Mouse (Mus musculus) midbrain, embryonic 13.5 days (tissue): ENCODE results near the gene Fam53b. TPM values are rescaled to one million over a fixed set of nuclear protein-coding genes. Genes with fewer than 3 reads are reported as not detected.

Source experiments
- ATAC-seq: fragments of 200-750 bp; cut with Nextera tagmentation; 2 replicates; pipeline ENCODE4 v1.8.0; 2017; ENCODE audit warnings: mild to moderate bottlenecking, moderate TSS enrichment, moderate library complexity
- H3K27ac ChIP-seq: fragments of 300-500 bp; sonication (generic); 2 replicates; pipeline ENCODE4 v1.5.1; 2015; ENCODE audit warnings: inconsistent platforms, mild to moderate bottlenecking, moderate library complexity
- H3K27me3 ChIP-seq: fragments of 300-500 bp; sonication (generic); 2 replicates; pipeline ENCODE4 v1.6.1; 2015; ENCODE audit warnings: mild to moderate bottlenecking, inconsistent platforms
- H3K36me3 ChIP-seq: fragments of 300-500 bp; sonication (generic); 2 replicates; pipeline ENCODE4 v1.6.1; 2015; ENCODE audit warnings: mild to moderate bottlenecking, inconsistent platforms
- H3K4me1 ChIP-seq: fragments of 300-500 bp; sonication (generic); replicated peaks from 2 replicates; pipeline ENCODE4 v1.6.1; 2015; ENCODE audit warnings: inconsistent platforms
- H3K4me2 ChIP-seq: fragments of 300-500 bp; sonication (generic); replicated peaks from 2 replicates; pipeline ENCODE4 v1.6.1; 2015; ENCODE audit warnings: moderate library complexity, mild to moderate bottlenecking, inconsistent platforms
- H3K4me3 ChIP-seq: fragments of 300-500 bp; sonication (generic); replicated peaks from 2 replicates; pipeline ENCODE4 v1.5.1; 2015; ENCODE audit warnings: mild to moderate bottlenecking, inconsistent platforms
- H3K9ac ChIP-seq: fragments of 300-500 bp; sonication (generic); replicated peaks from 2 replicates; pipeline ENCODE4 v1.6.1; 2015; ENCODE audit warnings: mild to moderate bottlenecking, inconsistent platforms
- H3K9me3 ChIP-seq: fragments of 300-500 bp; sonication (generic); 2 replicates; pipeline ENCODE4 v1.6.1; 2016; ENCODE audit warnings: mild to moderate bottlenecking, inconsistent platforms
- WGBS: fragments of 180-500 bp; shearing (Covaris S2); methylation state at CpG from one replicate; pipeline ENCODE4 v1.1.7; 2015; 5-methylcytosine and 5-hydroxymethylcytosine counted together
- polyA plus RNA-seq: library from polyadenylated mRNA; unstranded; fragments of >200 nt; fragmentation: Nextera tagmentation; extraction: Ambion mirVana; gene quantifications from 2 replicates; pipeline ENCODE4 v1.2.1, GENCODE M21; 2015

Gene Fam53b
- polyA plus RNA-seq, 1 experiment from 2014 or later, result 23.4 TPM

DNA sequence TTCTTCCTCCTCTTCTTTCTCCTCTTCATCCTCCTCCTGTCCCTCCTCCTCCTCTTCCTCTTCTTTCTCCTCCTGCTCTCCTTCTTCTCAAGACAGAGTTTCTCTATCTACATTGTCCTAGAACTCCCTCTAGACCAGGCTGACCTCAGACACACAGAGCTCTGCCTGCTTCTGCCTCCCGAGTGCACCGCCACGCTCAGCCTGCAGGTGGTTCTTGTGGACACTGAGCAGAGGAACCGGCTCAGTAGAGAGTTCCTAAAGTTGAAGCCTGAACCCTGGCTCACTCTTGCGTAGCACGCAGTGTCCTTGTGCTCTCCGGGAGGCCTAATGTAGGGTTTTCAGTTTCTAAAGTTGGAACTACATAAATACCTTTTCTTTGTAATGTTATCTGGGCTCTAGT is 108.6 kb downstream of the Fam53b start:
- Histone ChIP-seq H3K4me3 (no peak overlapping the region), H3K9me3 (no peaks in the 10 kb centered on the region), H3K27ac (no peak overlapping the region), H3K27me3 (no peaks in the 10 kb centered on the region), H3K4me1 (no peaks in the 10 kb centered on the region), H3K9ac (no peak overlapping the region), H3K4me2 (no peak overlapping the region), H3K36me3 (no peaks in the 10 kb centered on the region)
- ATAC-seq, result no peak
- 88% methylated on average over 7 of the region's 7 CpGs for WGBS

DNA sequence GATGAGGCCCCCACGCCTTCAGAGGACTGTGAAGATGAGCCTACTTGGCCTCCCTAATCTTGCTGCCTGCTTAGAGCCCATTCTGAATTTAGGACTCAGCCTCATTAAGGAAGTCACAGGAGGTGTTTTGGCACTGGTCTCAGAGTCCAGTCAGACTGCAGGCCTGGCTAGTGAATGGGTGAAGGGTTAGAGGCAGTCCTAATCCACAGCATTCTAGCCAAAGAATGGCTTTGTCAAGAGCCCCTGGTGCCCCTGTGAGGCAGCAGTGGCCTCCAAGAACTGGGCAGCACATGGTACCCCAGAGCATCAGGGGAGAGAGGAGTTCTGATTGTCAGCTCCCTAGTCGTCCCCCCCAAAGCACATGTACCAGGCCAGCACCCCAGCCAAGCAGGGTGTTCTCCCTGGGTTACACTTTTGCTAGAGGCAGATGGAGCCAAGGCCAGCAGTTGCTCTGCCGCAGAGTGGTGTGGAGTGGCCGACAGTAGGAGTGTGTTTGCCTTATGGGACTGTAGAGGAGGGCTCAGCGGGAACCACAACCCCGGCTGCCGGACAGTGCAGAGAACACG is 109.3 kb downstream of the Fam53b start:
- no peak overlapping the region for H3K27ac ChIP-seq
- H3K9ac ChIP-seq, result no peak overlapping the region
- no peak overlapping the region for H3K4me2 ChIP-seq
- no peak overlapping the region for H3K4me3 ChIP-seq
- 93% methylated on average over 8 of the region's 8 CpGs for WGBS
- no peak for ATAC-seq
- no peaks in the 10 kb centered on the region for H3K9me3 ChIP-seq
- no peaks in the 10 kb centered on the region for H3K36me3 ChIP-seq
- no peaks in the 10 kb centered on the region for H3K4me1 ChIP-seq
- no peaks in the 10 kb centered on the region for H3K27me3 ChIP-seq

DNA sequence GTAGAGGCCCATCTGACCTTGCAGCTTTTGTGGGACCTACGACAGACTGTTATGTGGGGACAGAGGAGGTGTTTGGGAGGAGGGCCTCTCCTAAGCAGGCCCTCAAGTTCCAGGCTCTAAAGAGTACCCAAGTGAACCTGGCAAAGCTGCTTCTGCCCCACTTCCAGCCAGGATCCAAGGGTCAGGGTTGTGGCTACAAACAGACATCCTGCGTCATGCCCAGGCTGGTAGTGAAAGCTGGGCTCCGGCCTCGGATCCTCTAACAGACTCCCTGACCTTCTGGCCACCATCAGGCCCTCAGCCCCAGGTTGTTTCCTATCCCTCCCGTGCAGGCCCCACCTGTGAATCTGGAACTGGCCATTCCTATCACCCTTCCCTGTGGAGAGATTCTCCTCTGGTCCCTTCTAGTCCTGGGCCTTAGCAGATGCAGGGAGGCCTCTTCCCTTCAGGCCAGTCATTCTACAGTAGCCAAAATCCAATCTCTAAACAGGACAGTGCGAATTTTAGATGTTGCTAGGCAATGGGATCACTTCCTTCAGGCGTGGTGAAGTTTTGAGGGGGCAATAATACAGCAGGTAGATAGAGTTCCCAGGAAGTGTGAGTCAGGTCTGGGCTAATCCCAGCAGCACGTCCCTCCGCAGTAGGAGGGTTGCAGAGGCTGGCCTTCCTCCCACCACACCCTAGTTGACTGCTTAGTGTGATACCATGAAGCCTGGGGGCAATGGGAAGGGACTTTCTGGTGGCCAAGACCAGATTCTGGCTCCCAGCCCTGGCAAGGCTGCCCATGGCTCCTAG is 110.0 kb downstream of the Fam53b start:
- no peak overlapping the region for H3K4me3 ChIP-seq
- H3K9me3 ChIP-seq, result no peaks in the 10 kb centered on the region
- H3K4me1 ChIP-seq, result no peaks in the 10 kb centered on the region
- no peak overlapping the region for H3K27ac ChIP-seq
- 87% methylated on average over 9 of the region's 9 CpGs for WGBS
- H3K27me3 ChIP-seq, result no peaks in the 10 kb centered on the region
- no peak for ATAC-seq
- H3K9ac ChIP-seq, result no peak overlapping the region
- no peak overlapping the region for H3K4me2 ChIP-seq
- H3K36me3 ChIP-seq, result no peaks in the 10 kb centered on the region

DNA sequence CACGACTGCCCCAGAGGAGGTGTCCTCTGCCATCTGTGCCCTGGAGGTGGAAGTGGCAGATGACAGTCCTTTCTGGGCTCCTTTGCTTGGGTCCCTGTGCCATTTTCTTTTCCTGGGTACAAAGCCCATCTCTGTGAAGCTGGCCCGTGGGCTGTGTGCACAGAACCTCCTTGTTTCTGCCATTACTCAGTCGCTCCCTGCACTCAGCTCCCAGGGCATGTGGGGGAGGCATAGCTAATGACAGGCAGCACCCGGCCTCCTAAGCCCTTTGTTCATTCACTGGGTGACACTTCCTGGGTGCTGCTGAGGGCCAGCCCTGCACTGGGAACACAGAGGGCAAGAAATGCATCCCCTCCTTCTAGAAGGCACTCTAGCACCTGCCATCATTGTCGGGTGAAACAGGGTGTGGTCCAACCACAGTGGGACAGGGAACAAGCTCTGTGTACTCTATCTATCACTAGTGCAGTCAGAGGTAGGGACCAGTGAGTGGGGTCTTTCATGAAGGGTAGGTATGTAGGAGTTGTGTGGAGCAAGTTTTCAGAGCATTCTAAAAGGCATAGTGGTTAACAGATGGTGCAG is 111.1 kb downstream of the Fam53b start:
- Histone ChIP-seq H3K9me3 (no peaks in the 10 kb centered on the region), H3K27ac (no peak overlapping the region), H3K4me2 (no peak overlapping the region), H3K9ac (no peak overlapping the region), H3K4me3 (no peak overlapping the region), H3K27me3 (no peaks in the 10 kb centered on the region), H3K4me1 (no peaks in the 10 kb centered on the region), H3K36me3 (no peaks in the 10 kb centered on the region)
- 82% methylated on average over 5 of the region's 5 CpGs for WGBS
- ATAC-seq, result no peak

DNA sequence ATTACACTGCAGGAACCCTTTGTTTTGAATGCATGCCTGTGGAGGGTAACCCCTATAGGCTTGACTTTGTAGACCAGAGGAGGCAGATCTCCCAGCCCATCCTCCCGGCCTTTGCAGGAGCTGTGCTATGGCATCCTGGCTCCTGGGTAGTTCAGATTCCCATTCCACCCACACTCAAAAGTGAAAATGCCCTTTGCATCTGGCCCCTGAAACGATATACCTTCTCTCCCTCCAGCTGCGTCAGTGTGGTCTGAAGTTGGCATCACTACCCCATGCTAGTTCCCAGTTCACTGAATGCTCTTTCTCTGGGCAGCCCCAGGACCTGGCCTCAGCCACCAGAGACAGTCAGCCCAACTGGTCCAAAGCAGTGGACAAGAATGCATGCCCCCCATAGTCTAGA is 111.7 kb downstream of the Fam53b start:
- ATAC-seq, result no peak
- no peak overlapping the region for H3K4me2 ChIP-seq
- 81% methylated on average over 3 of the region's 3 CpGs for WGBS
- no peak overlapping the region for H3K4me3 ChIP-seq
- H3K9me3 ChIP-seq, result no peaks in the 10 kb centered on the region
- no peak overlapping the region for H3K27ac ChIP-seq
- no peaks in the 10 kb centered on the region for H3K36me3 ChIP-seq
- H3K27me3 ChIP-seq, result no peaks in the 10 kb centered on the region
- H3K4me1 ChIP-seq, result no peaks in the 10 kb centered on the region
- H3K9ac ChIP-seq, result no peak overlapping the region

DNA sequence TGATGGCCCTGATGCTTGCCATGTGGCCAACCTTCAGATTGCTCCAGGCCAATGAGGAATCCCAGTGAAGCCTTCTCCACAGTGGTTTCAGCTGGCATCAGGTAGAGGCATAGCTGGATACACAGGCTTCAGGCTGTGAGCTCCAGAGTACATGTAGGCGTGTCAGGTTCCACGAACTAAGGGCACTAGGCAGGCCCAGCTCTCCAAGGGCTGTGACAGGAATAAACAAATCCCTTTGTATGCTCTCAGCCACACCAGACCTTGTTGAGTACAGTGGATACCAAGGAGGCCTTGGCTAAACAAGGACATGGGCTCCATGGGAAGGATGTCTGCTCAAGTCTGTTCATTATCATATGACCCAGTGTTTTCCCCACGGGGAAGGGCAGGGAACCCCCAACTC is 112.3 kb downstream of the Fam53b start:
- ATAC-seq, result no peak
- no peaks in the 10 kb centered on the region for H3K9me3 ChIP-seq
- WGBS, result 88% methylated on average over 3 of the region's 3 CpGs
- no peaks in the 10 kb centered on the region for H3K4me1 ChIP-seq
- H3K4me2 ChIP-seq, result no peak overlapping the region
- no peak overlapping the region for H3K4me3 ChIP-seq
- no peaks in the 10 kb centered on the region for H3K27me3 ChIP-seq
- no peak overlapping the region for H3K27ac ChIP-seq
- no peak overlapping the region for H3K9ac ChIP-seq
- no peaks in the 10 kb centered on the region for H3K36me3 ChIP-seq

DNA sequence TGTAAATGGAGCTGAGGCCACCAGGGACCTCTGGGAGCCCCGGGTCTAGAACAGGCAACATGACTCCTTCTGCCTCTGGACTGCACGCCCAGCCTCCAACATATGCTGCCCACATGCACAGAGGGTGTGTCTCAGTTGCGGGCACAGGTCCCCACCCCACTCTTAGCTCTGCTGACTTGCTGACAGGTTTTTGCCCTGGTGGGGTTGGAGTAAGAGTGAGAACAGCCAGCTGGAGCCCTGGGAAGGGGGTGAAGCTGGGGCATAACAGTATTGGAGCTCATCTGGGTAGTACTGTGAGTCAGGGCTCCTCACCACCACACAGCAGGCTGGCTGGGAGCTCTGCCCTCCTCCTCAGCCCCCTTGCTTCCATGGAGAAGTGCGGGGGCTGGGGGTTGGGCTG is 113.6 kb downstream of the Fam53b start:
- no peak overlapping the region for H3K4me2 ChIP-seq
- no peaks in the 10 kb centered on the region for H3K36me3 ChIP-seq
- no peak overlapping the region for H3K27ac ChIP-seq
- H3K4me1 ChIP-seq, result no peaks in the 10 kb centered on the region
- H3K27me3 ChIP-seq, result no peaks in the 10 kb centered on the region
- H3K9ac ChIP-seq, result no peak overlapping the region
- H3K4me3 ChIP-seq, result no peak overlapping the region
- ATAC-seq, result no peak
- 89% methylated on average over 4 of the region's 4 CpGs for WGBS
- no peaks in the 10 kb centered on the region for H3K9me3 ChIP-seq

DNA sequence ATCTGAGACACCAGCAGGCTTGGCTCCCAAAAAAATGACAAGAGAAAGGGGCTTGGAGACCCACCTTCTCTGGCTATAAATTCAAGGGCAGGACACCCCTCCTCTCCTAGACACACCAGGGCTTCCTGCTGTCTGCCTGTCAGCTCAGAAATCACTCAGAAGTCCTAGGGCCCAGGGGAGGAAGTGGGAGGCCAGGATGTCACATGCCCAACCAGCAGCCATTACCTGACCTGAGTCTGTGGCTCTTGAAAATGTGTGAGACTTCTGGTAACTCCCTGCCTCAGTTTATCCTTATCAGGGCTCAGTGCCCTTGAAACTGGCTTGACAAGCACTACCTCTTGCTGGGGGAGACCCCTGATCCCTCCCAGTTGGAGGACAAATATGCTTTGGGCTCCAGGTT is 114.0 kb downstream of the Fam53b start:
- Histone ChIP-seq H3K4me3 (no peak overlapping the region), H3K36me3 (peaks cover 4% of the 10 kb centered on the region; the same call in 1 of the 2 replicates), H3K27ac (no peak overlapping the region), H3K4me1 (no peaks in the 10 kb centered on the region), H3K27me3 (no peaks in the 10 kb centered on the region), H3K4me2 (no peak overlapping the region), H3K9ac (no peak overlapping the region), H3K9me3 (peaks cover 4% of the 10 kb centered on the region; the same call in 1 of the 2 replicates)
- no peak for ATAC-seq

DNA sequence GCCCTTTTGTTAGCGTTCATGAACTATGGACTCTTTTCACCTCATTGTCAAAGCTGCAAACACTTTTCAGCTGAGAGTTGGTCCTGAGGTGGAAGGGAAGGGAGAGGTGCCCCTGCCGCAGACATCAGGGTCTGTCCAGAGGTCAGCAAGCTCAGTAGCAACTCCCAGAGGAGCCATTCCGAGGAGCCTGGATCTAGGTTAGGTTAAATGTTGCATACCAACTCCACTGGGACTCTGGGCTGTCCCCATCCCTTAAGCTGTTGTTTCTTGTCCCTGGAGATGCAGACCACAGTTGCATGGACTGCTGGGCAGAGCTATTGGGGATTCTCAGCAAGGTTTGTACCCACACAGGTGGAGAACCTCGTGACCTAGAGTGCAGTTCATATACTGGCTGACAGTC is 114.5 kb downstream of the Fam53b start:
- Histone ChIP-seq H3K4me3 (no peak overlapping the region), H3K4me1 (no peaks in the 10 kb centered on the region), H3K27me3 (no peaks in the 10 kb centered on the region), H3K27ac (no peak overlapping the region), H3K9ac (no peak overlapping the region), H3K36me3 (peaks cover 5% of the 10 kb centered on the region; the same call in 1 of the 2 replicates), H3K9me3 (peaks cover 6% of the 10 kb centered on the region; the same call in 1 of the 2 replicates), H3K4me2 (no peak overlapping the region)
- ATAC-seq, result no peak
- 63% methylated on average over 4 of the region's 4 CpGs for WGBS

DNA sequence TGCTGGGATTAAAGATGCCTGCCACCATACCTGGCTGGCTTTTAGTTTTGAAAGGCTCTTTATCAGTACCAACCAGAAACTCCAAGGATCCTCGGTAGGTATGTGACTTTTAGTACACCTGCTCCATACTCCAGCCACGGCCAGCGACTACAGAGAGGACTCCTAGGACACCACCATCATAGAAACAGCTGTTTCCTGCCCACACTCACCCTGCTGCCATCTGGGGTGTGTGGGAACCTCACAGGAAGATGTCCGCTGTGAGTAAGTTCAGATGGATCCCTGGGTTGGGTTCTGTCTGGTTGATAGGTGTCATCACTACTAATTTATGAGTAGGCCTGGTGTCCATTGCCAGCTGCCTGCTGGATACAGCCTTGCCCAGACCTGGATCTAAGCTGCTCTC is 114.9 kb downstream of the Fam53b start:
- Histone ChIP-seq H3K9me3 (peaks cover 6% of the 10 kb centered on the region; the same call in 1 of the 2 replicates), H3K9ac (no peak overlapping the region), H3K36me3 (peaks cover 5% of the 10 kb centered on the region; the same call in 1 of the 2 replicates), H3K4me1 (no peaks in the 10 kb centered on the region), H3K27ac (no peak overlapping the region), H3K27me3 (no peaks in the 10 kb centered on the region), H3K4me2 (no peak overlapping the region), H3K4me3 (no peak overlapping the region)
- no peak for ATAC-seq
- WGBS, result 93% methylated on average over 4 of the region's 4 CpGs

DNA sequence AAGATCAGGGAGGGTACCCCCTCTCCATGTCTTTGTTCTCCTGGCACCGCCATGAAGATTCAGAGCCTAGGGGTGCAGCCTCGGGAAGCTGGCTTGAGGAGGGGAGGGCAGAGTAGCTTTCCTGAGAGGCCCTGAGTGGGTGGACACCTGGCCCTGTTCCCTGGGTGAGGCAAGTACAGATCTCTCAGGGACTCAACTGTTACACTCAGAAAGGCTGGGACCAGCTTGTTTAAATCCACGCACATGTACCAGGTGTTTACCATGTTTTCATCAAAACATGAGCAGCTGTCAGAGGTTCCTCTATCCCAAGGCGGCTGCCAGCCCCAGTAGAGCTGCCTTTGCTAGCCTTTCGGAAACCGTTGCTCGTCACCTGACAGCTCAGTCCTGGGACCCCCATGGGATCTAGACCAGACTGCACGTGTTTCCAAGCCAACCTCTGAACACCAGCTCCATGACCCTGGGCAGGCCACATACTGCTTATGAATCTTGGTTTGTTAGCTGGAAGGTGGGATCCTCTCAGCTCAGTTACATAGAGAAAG is 116.4 kb downstream of the Fam53b start:
- Histone ChIP-seq H3K27me3 (no peaks in the 10 kb centered on the region), H3K9ac (no peak overlapping the region), H3K9me3 (peaks cover 6% of the 10 kb centered on the region; the same call in 1 of the 2 replicates), H3K4me1 (no peaks in the 10 kb centered on the region), H3K4me2 (no peak overlapping the region), H3K36me3 (peaks cover 5% of the 10 kb centered on the region; the same call in 1 of the 2 replicates), H3K27ac (no peak overlapping the region), H3K4me3 (no peak overlapping the region)
- no peak for ATAC-seq
- 83% methylated on average over 8 of the region's 8 CpGs for WGBS

DNA sequence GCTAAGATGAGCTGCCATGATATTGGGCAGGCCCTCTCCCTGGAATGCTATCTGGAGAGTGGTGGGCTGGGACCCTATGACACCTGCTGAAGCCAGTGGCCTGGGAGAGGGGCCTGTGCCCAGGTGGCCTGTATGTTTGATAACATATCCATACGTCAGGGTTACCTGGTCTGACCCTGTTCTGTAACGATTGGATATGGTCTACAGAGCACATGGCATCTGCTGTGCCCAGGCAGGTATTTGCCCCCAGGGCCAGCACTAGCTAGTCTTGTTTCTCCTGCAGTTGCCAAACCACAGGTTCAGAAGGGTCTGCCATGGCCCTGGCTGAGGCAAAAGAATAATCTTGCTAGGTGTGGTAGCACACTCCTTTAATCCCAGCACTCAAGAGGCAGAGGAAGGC is 120.1 kb downstream of the Fam53b start:
- 100% methylated on average over 2 of the region's 2 CpGs for WGBS
- Histone ChIP-seq H3K27me3 (no peaks in the 10 kb centered on the region), H3K4me2 (no peak overlapping the region), H3K9me3 (peaks cover 6% of the 10 kb centered on the region; the same call in 1 of the 2 replicates), H3K4me3 (no peak overlapping the region), H3K9ac (no peak overlapping the region), H3K27ac (no peak overlapping the region), H3K4me1 (no peaks in the 10 kb centered on the region), H3K36me3 (peaks cover 5% of the 10 kb centered on the region; the same call in 1 of the 2 replicates)
- ATAC-seq, result no peak
